ENCODE assay signal across 10 mouse cellular contexts in the genomic region with DNA sequence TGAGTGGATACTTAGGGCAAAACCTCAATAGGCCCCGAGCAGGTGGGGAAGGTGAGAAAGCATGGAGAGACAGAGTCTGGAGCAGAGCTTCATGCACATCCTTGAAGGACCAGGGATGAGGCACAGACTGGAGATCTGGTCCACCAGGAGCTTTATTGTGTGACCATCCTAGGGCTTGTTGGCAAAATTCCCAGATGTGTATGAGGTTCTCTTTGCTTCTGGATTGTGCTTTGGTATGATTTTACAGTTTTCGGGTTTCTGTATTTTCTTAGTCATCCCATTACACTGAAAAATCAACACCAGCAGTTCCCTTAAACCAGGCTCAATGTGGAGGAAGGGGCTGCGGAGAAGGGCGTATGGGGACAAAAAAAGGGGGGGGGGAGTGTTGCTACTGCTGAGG.
DNase-seq lines count a peak whose midpoint lies in the region; ATAC-seq and TF ChIP-seq lines count a peak whose summit lies in the region.
"Had no signal": no experiment of that assay in that cellular context is flagged by ENCODE, and none has a peak within 500 bp of the region (broad histone marks: within the 10 kb centered on the region; RNA-seq: fewer than 3 reads in every experiment).

No protein-coding gene starts in this region.

- peaks cover 20% of the 10 kb centered on the region for H3K27me3 ChIP-seq in forebrain, embryonic 11.5 days (ENCODE audit: control insufficient read depth, insufficient read depth, low read length)
- H3K27me3 ChIP-seq in hindbrain, postnatal 0 days (ENCODE audit: insufficient read depth, low read length) = no peaks in the 10 kb centered on the region; the same call in 1 of the 2 replicates
- peaks cover 81% of the 10 kb centered on the region for H3K27me3 ChIP-seq in neural tube, embryonic 12.5 days (replicated peaks)
- H3K27me3 ChIP-seq: megakaryocyte, embryonic 14.5 days had no signal

- intact Hi-C loops in gastrocnemius, adult 2 months (cut with DNase I) = no loop called here

- DNase-seq in layer of hippocampus, adult 2 months (ENCODE audit: low spot score in 2 of 2) = no peak
- no peak for DNase-seq in layer of hippocampus, adult 8-10 months (ENCODE audit: low spot score in 2 of 2)
- DNase-seq in forebrain, embryonic 11.5 days (ENCODE audit: low spot score) = no peak
- DNase-seq in hindbrain, postnatal 0 days (ENCODE audit: low spot score) = peak; percentile 55
- no peak for DNase-seq in thymus, postnatal 36 days
- no peak for DNase-seq in gastrocnemius, adult 2 months
- DNase-seq: kidney, postnatal 25 days; liver had no signal

- H3K9me3 ChIP-seq in forebrain, embryonic 11.5 days (ENCODE audit: control insufficient read depth, low read length) = no peaks in the 10 kb centered on the region
- H3K9me3 ChIP-seq in hindbrain, postnatal 0 days (ENCODE audit: low read length) = no peaks in the 10 kb centered on the region
- no peaks in the 10 kb centered on the region for H3K9me3 ChIP-seq in neural tube, embryonic 12.5 days
- H3K9me3 ChIP-seq: megakaryocyte, embryonic 14.5 days had no signal

- H3K36me3 ChIP-seq in forebrain, embryonic 11.5 days (ENCODE audit: control insufficient read depth, insufficient read depth, low read length) = no peaks in the 10 kb centered on the region
- no peaks in the 10 kb centered on the region for H3K36me3 ChIP-seq in hindbrain, postnatal 0 days (ENCODE audit: insufficient read depth, low read length)
- H3K36me3 ChIP-seq in neural tube, embryonic 12.5 days = no peaks in the 10 kb centered on the region

- TF ChIP-seq CTCF in layer of hippocampus, adult 2 months (conservative IDR thresholded peaks at IDR 0.05) = no peak
- no peak for TF ChIP-seq CTCF in hindbrain, postnatal 0 days (IDR thresholded peaks at IDR 0.05; ENCODE audit: low read depth)
- TF ChIP-seq CTCF in gastrocnemius, adult 2 months (IDR thresholded peaks at IDR 0.05) = no peak

- H3K27ac ChIP-seq in layer of hippocampus, adult 2 months = peak overlapping the region; percentile 64
- no peak overlapping the region for H3K27ac ChIP-seq in forebrain, embryonic 11.5 days (ENCODE audit: low read depth, low read length)
- H3K27ac ChIP-seq in hindbrain, postnatal 0 days = peak overlapping the region; percentile 73
- H3K27ac ChIP-seq in neural tube, embryonic 12.5 days = no peak overlapping the region
- H3K27ac ChIP-seq in gastrocnemius, adult 2 months = no peak overlapping the region

- H3K4me2 ChIP-seq in forebrain, embryonic 11.5 days (ENCODE audit: low read depth, low read length, severe bottlenecking) = peak overlapping the region; percentile 41; the same call in 1 of the 2 replicates
- H3K4me2 ChIP-seq in hindbrain, postnatal 0 days (ENCODE audit: low read depth, low read length) = peak overlapping the region; percentile 46
- peak overlapping the region; percentile 48 for H3K4me2 ChIP-seq in neural tube, embryonic 12.5 days (replicated peaks)

- no peak overlapping the region for H3K9ac ChIP-seq in forebrain, embryonic 11.5 days (ENCODE audit: low read length)
- H3K9ac ChIP-seq in hindbrain, postnatal 0 days (replicated peaks; ENCODE audit: low read length) = 0 out of 2 replicates have a peak overlapping the region, but pooled peaks have one; percentile 33
- H3K9ac ChIP-seq in neural tube, embryonic 12.5 days = no peak overlapping the region

- ATAC-seq in forebrain, embryonic 11.5 days (replicated peaks; ENCODE audit: low FRiP score) = peak; percentile 22; the same call in 1 of the 2 replicates
- no peak for ATAC-seq in hindbrain, postnatal 0 days
- ATAC-seq in neural tube, embryonic 12.5 days (ENCODE audit: low FRiP score, low read depth) = peak; percentile 46; the same call in 1 of the 2 replicates

- H3K4me3 ChIP-seq in layer of hippocampus, adult 2 months = peak overlapping the region; percentile 36; the same call in 1 of the 2 replicates
- no peak overlapping the region for H3K4me3 ChIP-seq in forebrain, embryonic 11.5 days (ENCODE audit: low read depth, low read length)
- H3K4me3 ChIP-seq in hindbrain, postnatal 0 days (ENCODE audit: low read length) = no peak overlapping the region
- H3K4me3 ChIP-seq in neural tube, embryonic 12.5 days = no peak overlapping the region
- H3K4me3 ChIP-seq in gastrocnemius, adult 2 months = no peak overlapping the region
- H3K4me3 ChIP-seq: megakaryocyte, embryonic 14.5 days had no signal

- peaks cover 8% of the 10 kb centered on the region for H3K4me1 ChIP-seq in forebrain, embryonic 11.5 days (replicated peaks; ENCODE audit: control insufficient read depth, insufficient read depth, low read length)
- H3K4me1 ChIP-seq in hindbrain, postnatal 0 days (ENCODE audit: insufficient read depth, low read length) = peaks cover 16% of the 10 kb centered on the region
- peaks cover 16% of the 10 kb centered on the region for H3K4me1 ChIP-seq in neural tube, embryonic 12.5 days
- H3K4me1 ChIP-seq: megakaryocyte, embryonic 14.5 days had no signal

- 40% methylated on average over 4 of the region's 4 CpGs for WGBS in forebrain, embryonic 11.5 days
- WGBS in hindbrain, postnatal 0 days = 21% methylated on average over 4 of the region's 4 CpGs
- WGBS in neural tube, embryonic 12.5 days = 42% methylated on average over 4 of the region's 4 CpGs

Comparison
In these comparisons a context has a peak if more than half of its experiments do, and no peak if none do; other contexts are left out.
1. H3K27ac ChIP-seq: peak in layer of hippocampus, adult 2 months (single experiment) and hindbrain, postnatal 0 days (single experiment); none in forebrain, embryonic 11.5 days (single experiment), neural tube, embryonic 12.5 days (single experiment) and gastrocnemius, adult 2 months (single experiment).
2. Peak in every context shown above with its lines, with median percentiles within 50 percentile points of each other: H3K4me2 ChIP-seq.